Mouse (Mus musculus) layer of hippocampus, adult 18-20 months (tissue): Measurements from ENCODE around the gene Arid1b. TPM values are rescaled to one million over a fixed set of nuclear protein-coding genes. Genes with fewer than 3 reads are reported as not detected.

Experiments
- DNase-seq, 2 experiments: peaks; one replicate each; pipeline ENCODE4 v3.0.0; 2022; ENCODE audit warnings: low spot score in 2 of 2
- total RNA-seq, 2 experiments: library from RNA; stranded (reverse); gene quantifications; 2 replicates each; pipeline ENCODE4 v1.2.3; 2021

Arid1b gene
- total RNA-seq, 2 experiments from 2014 or later: 103 to 108 TPM

- DNase-seq: peak in 1 of 2 experiments; percentile 66
Measured at GRCm38 (mm10) chr17:4994813-4995560, 855 bp downstream of the Arid1b start.

- peak; percentile 80 to 82 for DNase-seq
Measured at GRCm38 (mm10) chr17:4995561-4996051, 1.5 kb downstream of the Arid1b start.

DNA sequence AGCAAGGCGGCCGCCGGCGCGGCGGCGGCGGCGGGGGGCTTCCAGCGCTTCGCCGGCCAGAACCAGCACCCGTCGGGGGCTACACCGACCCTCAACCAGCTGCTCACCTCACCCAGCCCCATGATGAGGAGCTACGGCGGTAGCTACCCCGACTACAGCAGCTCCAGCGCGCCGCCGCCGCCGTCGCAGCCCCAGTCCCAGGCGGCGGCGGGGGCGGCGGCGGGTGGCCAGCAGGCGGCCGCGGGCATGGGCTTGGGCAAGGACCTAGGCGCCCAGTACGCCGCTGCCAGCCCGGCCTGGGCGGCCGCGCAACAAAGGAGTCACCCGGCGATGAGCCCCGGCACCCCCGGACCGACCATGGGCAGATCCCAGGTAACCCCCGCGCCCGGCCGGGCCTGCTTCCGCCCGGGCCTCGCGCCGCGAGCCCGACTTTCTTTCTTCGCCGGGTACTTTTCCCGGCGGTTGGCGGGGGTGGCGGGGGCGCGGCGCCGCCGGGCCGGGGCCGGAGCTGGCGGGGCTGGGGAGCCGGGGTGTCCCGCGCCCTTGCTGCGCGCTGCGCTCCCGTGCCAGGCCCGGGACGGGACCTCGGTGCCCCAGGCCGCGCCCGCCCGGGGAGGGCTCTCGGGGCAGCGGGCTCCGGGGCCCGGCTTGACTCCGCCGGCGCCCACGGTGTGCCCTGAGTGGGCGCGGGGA lies 2.1 kb downstream of the Arid1b start:
- no peak for DNase-seq

DNA sequence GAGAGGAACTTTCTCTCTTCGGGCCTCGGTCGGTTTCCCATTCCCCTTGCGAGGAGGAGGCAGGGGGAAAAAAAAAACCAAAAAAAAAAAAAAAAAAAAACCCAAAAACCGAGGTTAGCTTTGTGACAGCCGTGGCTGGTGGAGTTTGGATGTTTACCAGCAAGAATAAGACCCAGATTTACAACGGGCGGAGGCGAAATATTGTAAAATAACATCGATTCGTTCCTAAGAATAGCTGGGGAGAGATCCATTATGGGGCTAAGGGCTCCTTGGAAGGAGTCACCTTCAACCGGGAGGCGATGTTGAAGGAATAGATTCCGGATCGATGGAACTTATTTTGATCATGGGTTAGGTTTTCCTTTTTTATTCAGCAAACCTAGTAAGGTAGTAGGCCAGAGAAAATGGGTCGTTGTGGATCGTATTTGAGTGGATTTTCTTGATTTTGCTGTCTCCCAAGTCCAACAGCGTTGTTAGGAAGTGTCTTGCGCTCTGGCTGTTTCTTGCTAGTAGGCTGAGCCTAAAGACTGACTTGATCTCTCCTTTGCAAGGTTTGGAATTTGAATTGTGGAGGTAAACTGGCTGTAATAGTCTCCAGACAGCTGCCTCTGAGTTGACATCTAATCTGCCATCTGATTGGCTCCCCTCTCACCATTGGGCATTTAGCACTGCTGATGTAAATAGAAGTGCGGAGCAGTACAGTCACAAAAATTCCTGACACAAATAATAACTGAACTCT lies 2.9 kb downstream of the Arid1b start:
- DNase-seq: peak in 1 of 2 experiments; percentile 79

GRCm38 (mm10) chr17:4997968-4998367 lies 3.8 kb downstream of the Arid1b start:
- DNase-seq: no peak

- DNase-seq: no peak
Measured at GRCm38 (mm10) chr17:4999256-4999655, 5.1 kb downstream of the Arid1b start.

DNA sequence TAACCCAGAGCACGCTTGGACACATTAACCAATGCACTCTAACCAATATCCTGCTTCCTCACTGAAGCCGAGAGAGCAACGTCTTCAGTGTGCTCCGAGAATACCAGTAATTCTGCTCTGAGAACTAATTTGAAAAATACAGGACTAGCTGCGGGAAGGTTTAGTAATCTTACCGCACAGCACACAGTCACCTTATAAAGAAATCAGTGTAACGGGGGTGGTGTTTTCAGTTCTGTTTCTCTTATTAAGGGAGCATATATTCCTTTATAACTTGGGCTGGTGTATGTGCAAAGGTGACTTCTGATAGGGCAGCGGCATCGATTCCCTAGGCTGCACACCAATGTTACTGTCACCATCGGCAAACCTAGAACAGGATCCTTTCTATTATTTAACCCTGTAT lies 5.9 kb downstream of the Arid1b start:
- DNase-seq: no peak

DNA sequence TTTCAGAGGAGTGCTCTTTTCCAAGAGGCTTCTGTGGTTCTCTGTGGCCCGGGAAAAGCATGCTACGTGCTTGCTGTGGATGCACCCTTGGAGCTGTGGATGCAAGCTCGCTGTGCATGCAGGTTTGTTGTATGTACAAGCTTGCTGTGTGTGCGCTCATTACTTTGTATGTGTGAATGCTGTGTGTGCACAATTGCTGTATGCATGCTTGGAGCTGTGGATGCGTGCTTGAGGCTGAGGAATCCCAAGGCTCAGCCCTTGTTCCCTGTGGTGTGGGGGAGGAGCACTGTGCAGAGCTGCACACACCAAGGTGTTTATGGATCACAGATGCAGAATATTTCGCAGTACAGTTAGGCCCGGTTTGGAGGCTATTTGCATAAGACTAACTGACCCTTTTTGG lies 6.7 kb downstream of the Arid1b start:
- no peak for DNase-seq

DNA sequence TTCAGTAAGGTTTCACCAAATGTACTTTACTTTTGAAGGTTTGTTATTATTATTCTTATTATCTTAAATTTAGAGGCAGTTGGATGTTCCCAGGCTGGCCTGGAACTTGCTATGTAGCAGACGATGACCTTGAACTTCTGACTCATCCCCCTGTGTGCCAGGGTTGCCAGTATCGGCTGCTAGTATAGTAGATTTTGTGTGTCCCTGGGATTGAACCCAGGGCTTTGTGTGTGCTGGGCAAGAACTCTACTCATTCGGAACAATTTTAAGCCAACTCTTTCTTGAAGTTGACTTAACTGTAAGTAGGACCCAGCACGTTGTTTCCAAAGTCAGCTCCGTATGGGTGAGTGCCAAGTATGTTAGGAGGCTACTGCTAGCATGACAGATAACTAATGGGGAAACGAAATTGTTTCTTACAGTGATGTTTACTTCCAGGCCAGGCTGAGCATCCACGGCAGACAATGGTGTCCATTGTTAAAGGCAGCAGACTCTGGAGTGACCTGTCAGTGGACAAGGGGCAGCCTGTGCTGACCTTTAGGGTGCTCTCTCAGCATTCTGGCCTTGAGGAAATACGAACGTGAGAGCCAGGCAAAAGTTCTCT lies 7.5 kb downstream of the Arid1b start:
- no peak for DNase-seq

DNA sequence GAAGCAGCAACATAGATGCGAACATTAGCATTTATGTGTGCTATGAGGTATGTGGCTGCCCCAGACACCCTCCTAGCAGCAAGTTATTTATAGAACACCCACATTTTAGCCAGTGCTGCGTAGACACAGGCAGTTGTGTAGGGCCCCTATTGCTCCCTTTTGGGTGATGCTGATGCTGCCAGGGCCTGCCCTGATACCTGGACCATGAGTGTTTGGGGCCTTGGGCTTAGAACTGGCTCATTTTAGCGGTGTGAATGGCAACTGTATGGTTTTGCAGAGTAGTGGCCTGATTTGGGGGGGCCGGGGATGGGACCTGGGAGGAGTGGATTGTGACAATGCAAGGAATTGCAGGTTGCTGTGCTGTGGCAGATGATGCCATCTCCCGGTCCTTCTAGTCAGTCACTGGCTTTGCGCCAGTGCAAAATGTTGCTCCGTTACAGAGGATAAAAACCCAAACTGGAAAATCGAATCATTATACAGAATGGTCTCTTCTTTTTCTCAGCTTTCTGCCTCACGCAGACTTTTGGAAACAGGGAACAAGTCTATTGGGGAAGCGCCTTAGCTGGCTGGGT lies 8.9 kb downstream of the Arid1b start:
- peak in 1 of 2 experiments; percentile 62 for DNase-seq

DNA sequence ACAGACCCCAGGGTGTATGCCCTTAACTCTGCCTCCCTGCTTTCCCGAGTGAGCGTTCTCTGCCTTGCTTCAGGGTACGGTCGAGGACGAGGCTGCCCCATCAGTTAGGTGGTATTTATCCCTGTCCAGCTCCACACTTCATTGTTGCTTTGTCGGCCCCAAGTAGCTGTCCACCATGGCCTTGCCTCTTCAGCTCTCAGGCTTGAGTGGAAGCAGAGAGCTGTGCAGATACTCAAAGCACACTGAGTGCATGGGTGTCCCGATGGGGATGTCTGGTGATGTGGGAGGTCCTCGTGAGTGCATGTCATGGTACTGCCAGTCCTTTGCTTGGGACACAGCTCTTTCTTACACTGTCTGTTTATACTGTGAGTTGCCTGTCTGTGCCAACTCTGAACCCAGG lies 10.1 kb downstream of the Arid1b start:
- peak in 1 of 2 experiments; percentile 48 for DNase-seq

- no peak for DNase-seq
Measured at GRCm38 (mm10) chr17:5004706-5005105, 10.6 kb downstream of the Arid1b start.

DNA sequence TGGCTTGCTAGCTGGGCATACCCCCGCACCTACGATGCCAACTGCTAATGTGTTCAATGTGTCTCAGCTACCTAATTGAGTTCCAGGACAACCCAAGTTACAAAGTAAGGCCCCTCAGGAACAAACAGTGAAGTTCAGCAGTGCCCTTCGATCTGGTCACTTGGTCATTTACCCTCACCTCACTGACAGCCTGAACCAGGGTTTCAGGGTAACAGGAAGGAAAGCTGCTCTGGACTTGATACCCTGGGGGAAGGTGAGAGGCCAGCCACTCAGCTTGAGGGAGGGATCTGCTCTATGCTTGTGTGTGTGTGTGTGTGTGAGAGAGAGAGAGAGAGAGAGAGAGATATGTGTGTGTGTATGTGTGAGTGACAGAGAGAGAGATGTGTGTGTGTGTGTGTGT lies 11.2 kb downstream of the Arid1b start:
- no peak for DNase-seq

DNA sequence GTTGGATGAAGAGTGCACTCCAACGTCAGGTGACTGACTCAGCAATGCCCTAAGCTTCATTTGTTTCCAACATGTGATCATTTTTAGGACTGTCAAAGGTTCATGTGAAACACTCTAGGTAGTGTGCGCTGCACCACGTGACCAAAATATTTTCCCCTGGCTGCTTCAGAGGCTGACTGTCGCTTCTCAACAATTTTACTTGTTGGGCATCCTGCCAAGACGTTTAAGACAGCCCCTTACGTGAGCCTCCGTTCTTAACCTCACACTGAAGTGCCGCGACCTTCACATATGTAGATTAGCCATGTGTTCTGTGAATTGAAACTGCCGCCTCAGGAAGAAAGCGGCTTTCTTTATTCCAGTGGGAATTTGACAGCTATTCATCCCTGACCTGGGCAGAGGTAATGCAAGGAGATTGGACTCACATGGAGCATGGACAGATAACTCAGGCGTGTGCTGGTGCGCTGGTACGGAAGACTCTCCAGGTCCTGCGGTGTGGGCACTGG lies 13.1 kb downstream of the Arid1b start:
- no peak for DNase-seq

- DNase-seq: no peak
Measured at GRCm38 (mm10) chr17:5008236-5008635, 14.1 kb downstream of the Arid1b start.

- no peak for DNase-seq
Measured at GRCm38 (mm10) chr17:5008761-5009160, 14.6 kb downstream of the Arid1b start.

DNA sequence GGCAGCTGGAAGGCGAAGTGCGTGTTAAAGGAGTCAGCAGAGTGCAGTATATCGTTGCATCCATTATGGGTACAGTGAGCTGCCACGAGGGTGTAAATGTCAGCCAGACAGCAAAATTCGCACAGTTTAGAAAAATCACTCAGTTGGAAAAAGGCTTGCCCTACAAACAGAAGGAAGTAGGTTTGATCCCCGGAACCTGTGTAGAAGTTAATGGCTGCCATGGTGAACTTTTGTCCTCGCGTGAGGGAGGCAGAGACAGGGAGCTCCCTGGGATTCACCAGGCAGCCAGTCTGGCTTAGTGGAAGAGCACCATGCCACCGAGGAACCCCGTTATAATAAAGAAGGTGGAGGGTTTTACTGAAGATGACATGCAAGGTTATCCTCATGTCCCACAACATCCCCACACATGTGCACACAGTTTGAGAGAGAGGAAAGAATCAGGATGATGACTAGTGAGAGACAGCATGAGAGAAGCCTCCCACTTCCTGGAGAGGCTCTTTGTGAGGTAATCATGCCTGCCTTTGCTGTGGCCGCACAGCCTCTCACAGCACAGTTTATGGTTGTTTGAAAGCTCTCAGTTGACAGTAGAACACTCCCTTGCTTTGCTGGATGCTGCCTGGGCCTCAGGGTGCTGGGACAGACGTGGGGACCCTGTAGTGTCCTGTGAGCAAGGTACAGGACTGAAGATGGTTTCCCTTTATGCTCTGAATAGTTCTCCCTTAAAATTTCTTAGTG lies 15.6 kb downstream of the Arid1b start:
- no peak for DNase-seq

- DNase-seq: no peak
Measured at GRCm38 (mm10) chr17:5010781-5011180, 16.6 kb downstream of the Arid1b start.

GRCm38 (mm10) chr17:5012091-5012490 lies 18.0 kb downstream of the Arid1b start:
- DNase-seq: no peak

DNA sequence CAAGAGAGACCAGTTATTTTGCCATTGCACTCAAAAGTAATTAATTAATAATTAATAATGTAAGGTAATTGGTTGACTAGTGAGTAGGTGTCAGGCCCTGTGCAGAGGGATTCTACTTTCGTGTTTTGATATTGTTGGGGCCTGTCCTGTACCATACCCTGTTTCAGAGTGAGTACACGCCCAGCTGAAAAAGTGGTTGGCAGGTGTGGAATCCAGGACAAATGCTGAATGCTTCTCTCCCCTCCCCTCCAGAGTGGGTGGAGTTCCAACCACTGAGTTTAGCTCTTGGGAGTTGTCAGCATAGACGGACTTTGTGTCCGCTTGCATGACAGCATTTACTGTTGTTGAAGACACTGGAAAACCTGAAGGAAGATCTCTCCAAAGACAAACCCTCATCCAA lies 18.4 kb downstream of the Arid1b start:
- no peak for DNase-seq
